Mouse (Mus musculus) lung, adult 2 months (tissue): Measurements from ENCODE around the gene Ptbp3. TPM values are rescaled to one million over a fixed set of nuclear protein-coding genes. Genes with fewer than 3 reads are reported as not detected.
A peak's percentile ranks its signal among the peaks of the same experiment; 100 is the strongest.

Source experiments
- DNase-seq: peaks from one replicate; pipeline ENCODE4 v3.0.0; 2022
- H3K4me1 ChIP-seq: fragments of 200-500 bp; 2 replicates; pipeline ENCODE4 v1.6.1; 2011; ENCODE audit warnings: low read length; ENCODE audit not compliant: control insufficient read depth, insufficient read depth
- H3K4me3 ChIP-seq: fragments of 200-500 bp; replicated peaks from 2 replicates; pipeline ENCODE3; 2011; ENCODE audit warnings: low read depth, mild to moderate bottlenecking, control low read depth, low read length; ENCODE audit errors: extremely low read depth
- CTCF ChIP-seq: fragments of 200-500 bp; IDR thresholded peaks from 2 replicates; pipeline ENCODE4 v1.5.1; 2011; ENCODE audit warnings: mild to moderate bottlenecking, low read length, control low read depth; ENCODE audit not compliant: insufficient read depth
- POLR2A ChIP-seq: fragments of 200-500 bp; IDR thresholded peaks from 2 replicates; pipeline ENCODE4 v1.6.1; 2011; ENCODE audit warnings: low read depth, mild to moderate bottlenecking, control low read depth, low read length, borderline replicate concordance; ENCODE audit errors: extremely low read depth
- WGBS: fragments of 180-500 bp; shearing (Covaris S2); methylation state at CpG from one replicate; pipeline ENCODE4 v1.1.7; 2018; 5-methylcytosine and 5-hydroxymethylcytosine counted together
- polyA plus RNA-seq: library from polyadenylated mRNA; depleted of rRNA; stranded (reverse); fragments of >200 nt; gene quantifications from 2 replicates; pipeline ENCODE4 v1.2.3, GENCODE M21; 2012; rRNA removed

Ptbp3 gene
- polyA plus RNA-seq, 1 experiment, result 40.5 TPM

DNA sequence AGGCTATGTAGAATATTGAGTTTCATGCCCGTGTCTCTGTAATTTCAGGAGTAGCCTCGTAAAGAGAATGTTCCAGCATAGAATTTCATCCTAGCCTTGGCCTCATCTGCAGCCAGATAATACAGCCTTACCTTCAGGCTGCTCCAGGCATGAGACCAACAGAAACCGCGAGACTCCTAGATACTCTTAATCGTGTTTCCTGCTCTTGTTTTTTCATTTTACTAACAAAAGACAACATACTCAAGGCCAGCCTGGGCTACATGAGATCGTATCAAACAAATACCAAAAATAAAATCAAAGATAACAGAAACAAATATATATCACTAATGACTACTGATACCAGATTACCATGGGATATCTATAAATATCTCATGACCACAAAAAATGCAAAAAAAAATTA, 120.0 kb downstream of the Ptbp3 start:
- 74% methylated on average over 6 of the region's 6 CpGs for WGBS
- no peaks in the 10 kb centered on the region for H3K4me1 ChIP-seq
- DNase-seq, result no peak
- H3K4me3 ChIP-seq, result no peak overlapping the region
- TF ChIP-seq POLR2A (no peak), CTCF (no peak)

GRCm38 (mm10) chr4:59426429-59426828, 122.7 kb downstream of the Ptbp3 start:
- DNase-seq, result no peak
- WGBS, result 79% methylated on average over 5 of the region's 5 CpGs
- H3K4me1 ChIP-seq, result peaks cover 4% of the 10 kb centered on the region; the same call in 1 of the 2 replicates
- TF ChIP-seq CTCF (no peak), POLR2A (no peak)
- no peak overlapping the region for H3K4me3 ChIP-seq

- TF ChIP-seq CTCF (no peak), POLR2A (no peak)
- Histone ChIP-seq H3K4me1 (peaks cover 4% of the 10 kb centered on the region; the same call in 1 of the 2 replicates), H3K4me3 (no peak overlapping the region)
- no peak for DNase-seq
Observed at GRCm38 (mm10) chr4:59422808-59423207, 126.4 kb downstream of the Ptbp3 start.

GRCm38 (mm10) chr4:59422025-59422783, 127.0 kb downstream of the Ptbp3 start:
- Histone ChIP-seq H3K4me3 (no peak overlapping the region), H3K4me1 (peaks cover 4% of the 10 kb centered on the region; the same call in 1 of the 2 replicates)
- peak; percentile 47 for DNase-seq
- WGBS, result 52% methylated on average over 5 of the region's 5 CpGs
- TF ChIP-seq CTCF (no peak), POLR2A (no peak)

Other genes starting within 250 kb of the Ptbp3 start
- gene Susd1, start 110.7 kb downstream of the Ptbp3 start, polyA plus RNA-seq, result 1.9 and 3.1 TPM in 2 replicates
- 7.5 and 16.1 TPM in 2 replicates for gene Hsdl2, start 32.2 kb upstream of the Ptbp3 start, polyA plus RNA-seq
- gene E130308A19Rik, start 76.8 kb upstream of the Ptbp3 start, polyA plus RNA-seq, result 6.8 and 8.3 TPM in 2 replicates